Mouse (Mus musculus) thymus, adult 2 months (tissue): ENCODE data around the gene Kalrn. TPM values are rescaled to one million over a fixed set of nuclear protein-coding genes. Genes with fewer than 3 reads are reported as not detected.

Experiments
- DNase-seq: peaks from one replicate; pipeline ENCODE4 v3.0.0; 2021
- H3K27ac ChIP-seq: fragments of 200-500 bp; 2 replicates; pipeline ENCODE4 v1.5.1; 2012; ENCODE audit warnings: low read length, control low read depth; ENCODE audit not compliant: control insufficient read depth, insufficient read depth
- H3K27me3 ChIP-seq: fragments of 200-500 bp; 2 replicates; pipeline ENCODE4 v1.6.1; 2012; ENCODE audit warnings: mild to moderate bottlenecking, low read length, moderate library complexity, mixed read lengths; ENCODE audit not compliant: control insufficient read depth, insufficient read depth
- H3K36me3 ChIP-seq: fragments of 200-500 bp; 2 replicates; pipeline ENCODE4 v1.6.1; 2012; ENCODE audit warnings: mild to moderate bottlenecking, low read length, moderate library complexity; ENCODE audit not compliant: control insufficient read depth, insufficient read depth
- H3K4me1 ChIP-seq: fragments of 200-500 bp; replicated peaks from 2 replicates; pipeline ENCODE4 v1.6.1; 2012; ENCODE audit warnings: low read length; ENCODE audit not compliant: control insufficient read depth, insufficient read depth
- H3K4me3 ChIP-seq: fragments of 200-500 bp; 2 replicates; pipeline ENCODE4 v1.5.1; 2012; ENCODE audit warnings: mild to moderate bottlenecking, low read length, control low read depth, moderate library complexity; ENCODE audit not compliant: control insufficient read depth, insufficient read depth
- CTCF ChIP-seq: fragments of 200-500 bp; IDR thresholded peaks from 2 replicates; pipeline ENCODE4 v1.5.1; 2012; ENCODE audit warnings: mild to moderate bottlenecking, control low read depth, low read length, moderate library complexity, borderline replicate concordance; ENCODE audit not compliant: control insufficient read depth, poor library complexity, insufficient read depth; ENCODE audit errors: extremely low read depth
- POLR2A ChIP-seq: fragments of 200-500 bp; IDR thresholded peaks from 2 replicates; pipeline ENCODE4 v1.6.1; 2012; ENCODE audit warnings: mild to moderate bottlenecking, low read length, control low read depth, moderate library complexity; ENCODE audit not compliant: control insufficient read depth, poor library complexity, insufficient read depth; ENCODE audit errors: extremely low read depth
- WGBS: fragments of 180-500 bp; shearing (Covaris S2); methylation state at CpG from one replicate; pipeline ENCODE4 v1.1.7; 2018; 5-methylcytosine and 5-hydroxymethylcytosine counted together
- polyA plus RNA-seq: library from polyadenylated mRNA; depleted of rRNA; stranded (reverse); fragments of >200 nt; gene quantifications from 2 replicates; pipeline ENCODE4 v1.2.3, GENCODE M21; 2012

The Kalrn gene
- polyA plus RNA-seq, 1 experiment: 2.9 TPM

- Histone ChIP-seq H3K4me1 (no peaks in the 10 kb centered on the region), H3K27ac (no peak overlapping the region), H3K36me3 (no peaks in the 10 kb centered on the region), H3K4me3 (no peak overlapping the region), H3K27me3 (no peaks in the 10 kb centered on the region)
- no peak for DNase-seq
- WGBS: 88% methylated on average over 5 of the region's 5 CpGs
- TF ChIP-seq CTCF (no peak), POLR2A (no peak)
Observed at GRCm38 (mm10) chr16:34528234-34528983, 44.9 kb downstream of the Kalrn start.

- TF ChIP-seq CTCF: no peak
- no peak for TF ChIP-seq POLR2A
- no peaks in the 10 kb centered on the region for H3K27me3 ChIP-seq
- no peak overlapping the region for H3K4me3 ChIP-seq
- DNase-seq: no peak
- H3K27ac ChIP-seq: no peak overlapping the region
- no peaks in the 10 kb centered on the region for H3K4me1 ChIP-seq
- no peaks in the 10 kb centered on the region for H3K36me3 ChIP-seq
- WGBS: 84% methylated on average over 7 of the region's 7 CpGs
Observed at GRCm38 (mm10) chr16:34526378-34526777, 47.0 kb downstream of the Kalrn start.

GRCm38 (mm10) chr16:34525866-34526265 is 47.5 kb downstream of the Kalrn start:
- no peaks in the 10 kb centered on the region for H3K36me3 ChIP-seq
- no peak for TF ChIP-seq POLR2A
- TF ChIP-seq CTCF: no peak
- 91% methylated on average over 8 of the region's 8 CpGs for WGBS
- no peak for DNase-seq
- no peak overlapping the region for H3K4me3 ChIP-seq
- no peaks in the 10 kb centered on the region for H3K27me3 ChIP-seq
- H3K4me1 ChIP-seq: no peaks in the 10 kb centered on the region
- H3K27ac ChIP-seq: no peak overlapping the region

- 69% methylated on average over 3 of the region's 3 CpGs for WGBS
- no peak overlapping the region for H3K27ac ChIP-seq
- H3K36me3 ChIP-seq: no peaks in the 10 kb centered on the region
- no peak for DNase-seq
- H3K27me3 ChIP-seq: no peaks in the 10 kb centered on the region
- TF ChIP-seq POLR2A: no peak
- TF ChIP-seq CTCF: no peak
- H3K4me3 ChIP-seq: no peak overlapping the region
- H3K4me1 ChIP-seq: no peaks in the 10 kb centered on the region
Observed at GRCm38 (mm10) chr16:34525205-34525604, 48.1 kb downstream of the Kalrn start.

- H3K4me3 ChIP-seq: no peak overlapping the region
- H3K4me1 ChIP-seq: no peaks in the 10 kb centered on the region; the same call in 1 of the 2 replicates
- no peak overlapping the region for H3K27ac ChIP-seq
- WGBS: 87% methylated on average over 5 of the region's 5 CpGs
- no peak for DNase-seq
- no peaks in the 10 kb centered on the region for H3K36me3 ChIP-seq
- H3K27me3 ChIP-seq: no peaks in the 10 kb centered on the region
- TF ChIP-seq CTCF: no peak
- TF ChIP-seq POLR2A: no peak
Observed at GRCm38 (mm10) chr16:34521061-34521460, 52.3 kb downstream of the Kalrn start.

- no peaks in the 10 kb centered on the region; the same call in 1 of the 2 replicates for H3K4me1 ChIP-seq
- H3K4me3 ChIP-seq: no peak overlapping the region
- DNase-seq: no peak
- no peaks in the 10 kb centered on the region for H3K36me3 ChIP-seq
- H3K27me3 ChIP-seq: no peaks in the 10 kb centered on the region
- no peak overlapping the region for H3K27ac ChIP-seq
- no peak for TF ChIP-seq CTCF
- no peak for TF ChIP-seq POLR2A
- 92% methylated on average over 12 of the region's 12 CpGs for WGBS
Observed at GRCm38 (mm10) chr16:34516891-34517398, 56.4 kb downstream of the Kalrn start.
